Mouse (Mus musculus): ENCODE results near the gene Tspan12. TPM values are rescaled to one million over a fixed set of nuclear protein-coding genes. Genes with fewer than 3 reads are reported as not detected.
"Not testable (repeated sequence)": the region's sequence is repeated elsewhere in the genome, so short reads cannot be mapped to it uniquely, and the experiment has no call there.

Tspan12 gene
- total RNA-seq (2017): not detected in 3 replicates

DNA sequence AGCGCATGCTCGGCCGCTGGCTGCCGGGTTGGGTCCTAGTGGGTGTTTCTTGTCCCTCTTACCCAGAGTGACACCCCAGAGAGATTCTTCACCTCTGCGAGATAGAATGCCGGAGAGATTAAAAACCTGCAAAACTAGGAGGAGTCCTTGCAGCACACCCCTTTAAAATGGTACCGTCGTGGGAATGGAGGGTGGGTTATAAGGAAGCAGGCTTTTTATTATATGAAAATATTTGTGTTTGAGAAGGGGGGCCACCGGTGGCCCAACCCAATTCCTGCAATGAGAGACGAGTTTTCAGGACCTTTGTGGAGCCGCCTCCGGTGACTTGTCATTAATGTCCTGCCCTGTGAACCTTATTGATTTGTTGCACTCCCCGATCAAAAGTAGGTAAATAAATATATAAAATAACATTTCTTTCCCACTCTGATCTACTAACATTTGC lies at the start of gene Tspan12:
TSS of gene Tspan12 (minus strand) at position 172 of the 442 bp plus-strand sequence.
- no peak for ATAC-seq (replicated peaks; ENCODE audit: insufficient number of reproducible peaks, low FRiP score, low TSS enrichment, poor library complexity, severe bottlenecking)

DNA sequence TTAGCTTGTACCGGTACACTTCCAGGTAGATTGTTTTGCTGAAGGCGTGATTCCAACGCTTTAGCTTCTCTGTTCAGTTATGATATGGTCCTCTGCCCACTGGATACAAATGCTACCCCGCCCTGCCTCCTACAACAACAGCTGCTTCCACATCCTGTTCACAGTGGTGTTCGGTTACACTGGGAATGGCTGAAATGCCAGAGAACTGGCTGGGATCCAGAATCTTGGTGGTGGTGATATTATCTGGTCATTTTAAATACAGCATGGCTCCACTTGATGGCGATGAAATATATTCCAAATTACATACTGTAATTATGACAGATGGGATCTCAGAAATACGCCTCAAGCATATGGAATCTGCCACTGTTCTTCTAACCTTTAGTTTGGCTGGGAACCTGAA lies 42.1 kb upstream of the Tspan12 start:
- ATAC-seq (replicated peaks; ENCODE audit: insufficient number of reproducible peaks, low FRiP score, low TSS enrichment, poor library complexity, severe bottlenecking): no peak

DNA sequence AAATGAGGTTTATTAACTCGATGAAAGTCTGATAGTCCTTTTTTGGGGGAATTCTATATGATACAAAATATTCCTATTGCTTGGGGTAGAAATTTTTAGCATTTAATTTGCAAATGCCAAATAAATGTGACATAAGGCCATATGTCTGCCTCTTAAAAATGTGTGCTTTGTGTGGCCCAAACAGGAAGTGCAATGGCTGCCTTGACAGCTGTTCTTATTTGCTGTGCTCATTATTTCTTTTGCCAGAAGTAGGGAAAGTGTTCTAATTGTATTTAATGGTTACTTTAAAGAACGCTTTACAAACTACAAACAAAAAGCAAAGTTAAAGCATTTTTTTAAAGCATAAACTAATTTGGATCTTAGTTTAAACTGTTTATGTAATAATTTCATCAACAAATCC lies 36.8 kb upstream of the Tspan12 start:
- no peak for ATAC-seq (replicated peaks; ENCODE audit: insufficient number of reproducible peaks, low FRiP score, low TSS enrichment, poor library complexity, severe bottlenecking)

- not testable (repeated sequence) for ATAC-seq (replicated peaks; ENCODE audit: insufficient number of reproducible peaks, low FRiP score, low TSS enrichment, poor library complexity, severe bottlenecking)
Observed at GRCm38 (mm10) chr6:21887971-21888370, 35.7 kb upstream of the Tspan12 start.

- no peak for ATAC-seq (replicated peaks; ENCODE audit: insufficient number of reproducible peaks, low FRiP score, low TSS enrichment, poor library complexity, severe bottlenecking)
Observed at GRCm38 (mm10) chr6:21879496-21879895, 27.2 kb upstream of the Tspan12 start.

DNA sequence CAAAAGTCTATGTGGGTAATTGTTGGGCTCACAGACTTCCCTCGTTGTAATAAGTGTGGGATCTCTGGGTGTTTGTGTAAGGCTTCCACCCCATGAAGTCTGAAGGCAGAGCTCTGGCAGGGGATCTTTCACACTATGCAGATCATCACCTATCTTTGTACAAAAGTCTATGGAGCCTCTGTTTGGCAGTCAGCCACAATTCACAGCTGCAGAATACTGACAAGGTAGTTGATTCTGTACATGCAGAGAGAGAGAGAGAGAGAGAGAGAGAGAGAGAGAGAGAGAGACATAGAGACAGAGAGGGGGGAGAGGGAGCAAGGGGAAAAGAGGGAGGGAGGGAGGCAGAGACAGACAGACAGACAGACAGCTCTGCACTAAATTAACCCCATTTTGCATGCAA lies 15.0 kb upstream of the Tspan12 start:
- no peak for ATAC-seq (replicated peaks; ENCODE audit: insufficient number of reproducible peaks, low FRiP score, low TSS enrichment, poor library complexity, severe bottlenecking)

DNA sequence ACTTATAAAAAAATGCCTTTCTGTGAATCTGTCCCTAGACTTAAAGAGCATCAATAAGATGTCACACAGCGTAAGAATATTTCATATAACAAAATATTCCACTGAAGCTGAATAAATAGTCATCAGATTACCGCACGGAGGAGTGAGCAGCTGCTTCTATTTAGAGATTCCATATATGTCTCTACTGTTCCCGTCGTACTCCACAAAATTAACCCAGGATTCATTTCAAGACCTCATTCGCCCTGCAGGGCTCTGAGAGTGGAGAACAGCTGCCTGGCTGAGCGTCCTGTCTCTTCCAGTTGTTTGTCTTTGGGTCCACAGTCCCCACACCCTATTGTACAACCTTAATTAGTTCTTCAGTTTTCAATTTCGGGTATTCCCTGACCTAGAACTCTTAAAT lies 11.9 kb upstream of the Tspan12 start:
- no peak for ATAC-seq (replicated peaks; ENCODE audit: insufficient number of reproducible peaks, low FRiP score, low TSS enrichment, poor library complexity, severe bottlenecking)

DNA sequence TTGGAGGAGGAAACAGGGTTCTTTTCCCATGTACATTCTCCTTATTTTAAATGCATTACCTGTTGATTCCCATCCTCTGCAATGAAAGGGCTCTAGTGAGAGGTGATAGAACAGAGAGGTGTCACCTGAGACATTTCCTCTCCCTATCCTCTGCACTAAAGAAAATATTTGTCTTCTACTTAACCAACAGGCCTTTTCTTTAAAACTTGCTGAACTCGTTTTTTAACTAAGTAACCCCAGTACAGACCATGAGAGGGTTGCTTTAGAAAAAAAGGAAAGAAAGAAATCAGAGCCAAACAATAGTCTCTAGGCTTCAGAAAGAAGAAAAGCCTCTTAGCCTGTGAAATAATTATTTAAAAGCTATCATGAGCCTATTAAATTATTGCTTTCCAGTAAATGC lies 11.2 kb upstream of the Tspan12 start:
- ATAC-seq (replicated peaks; ENCODE audit: insufficient number of reproducible peaks, low FRiP score, low TSS enrichment, poor library complexity, severe bottlenecking): no peak

DNA sequence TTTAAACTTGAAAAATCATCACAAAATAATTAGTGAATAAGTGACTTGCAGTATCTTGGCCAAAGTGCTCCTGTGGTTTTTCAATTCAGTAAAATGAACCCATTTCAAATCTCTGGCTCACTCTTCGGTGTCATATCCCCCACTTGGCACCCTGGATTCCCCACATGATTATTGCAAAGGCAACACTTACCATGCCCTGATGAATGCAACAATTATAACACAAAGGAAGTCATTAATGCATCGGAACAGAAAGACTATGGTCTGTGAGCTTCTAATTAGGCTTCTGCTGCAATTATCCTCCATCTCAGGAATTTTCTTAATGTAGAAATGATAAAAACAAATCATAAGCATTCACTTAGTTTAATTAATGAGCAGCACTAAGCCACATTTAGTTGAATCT lies 9.0 kb upstream of the Tspan12 start:
- no peak for ATAC-seq (replicated peaks; ENCODE audit: insufficient number of reproducible peaks, low FRiP score, low TSS enrichment, poor library complexity, severe bottlenecking)

DNA sequence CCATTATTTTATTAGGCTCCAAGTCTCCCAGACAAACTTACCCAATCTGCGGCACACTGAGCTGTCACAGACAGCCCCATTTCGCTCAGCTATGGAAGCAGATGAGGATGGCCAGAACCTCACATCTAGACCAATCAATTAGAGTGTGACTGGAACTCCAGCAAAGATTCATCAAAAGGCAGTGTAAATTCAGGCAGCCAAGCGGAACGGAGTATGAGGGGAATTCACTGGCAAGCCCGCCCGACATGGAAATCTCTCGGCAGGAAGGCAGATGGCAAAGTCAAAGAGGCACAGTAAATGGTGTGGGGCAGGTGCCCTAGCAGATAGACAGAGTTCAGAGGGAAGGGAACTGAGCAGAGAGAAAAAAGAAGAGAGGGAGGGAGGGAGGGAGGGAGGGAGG lies 5.5 kb upstream of the Tspan12 start:
- ATAC-seq (replicated peaks; ENCODE audit: insufficient number of reproducible peaks, low FRiP score, low TSS enrichment, poor library complexity, severe bottlenecking): no peak

- ATAC-seq (replicated peaks; ENCODE audit: insufficient number of reproducible peaks, low FRiP score, low TSS enrichment, poor library complexity, severe bottlenecking): no peak
Observed at GRCm38 (mm10) chr6:21855921-21856320, 3.6 kb upstream of the Tspan12 start.

GRCm38 (mm10) chr6:21853342-21853741 lies 1.0 kb upstream of the Tspan12 start:
- no peak for ATAC-seq (replicated peaks; ENCODE audit: insufficient number of reproducible peaks, low FRiP score, low TSS enrichment, poor library complexity, severe bottlenecking)

- no peak for ATAC-seq (replicated peaks; ENCODE audit: insufficient number of reproducible peaks, low FRiP score, low TSS enrichment, poor library complexity, severe bottlenecking)
Observed at GRCm38 (mm10) chr6:21851596-21852343, 545 bp downstream of the Tspan12 start.

DNA sequence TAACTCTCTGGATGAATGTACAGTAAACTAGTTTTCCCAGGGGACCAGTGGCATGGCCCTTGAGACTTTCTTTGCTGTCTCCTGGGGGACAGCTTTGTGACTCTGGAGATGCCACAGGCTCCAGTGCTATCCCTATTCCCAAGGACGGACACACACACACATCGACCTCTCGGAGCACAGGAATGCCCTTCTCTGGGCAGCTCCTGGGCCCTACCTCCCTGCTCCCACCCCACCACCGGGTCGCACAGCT lies 1.0 kb downstream of the Tspan12 start:
- no peak for ATAC-seq (replicated peaks; ENCODE audit: insufficient number of reproducible peaks, low FRiP score, low TSS enrichment, poor library complexity, severe bottlenecking)

DNA sequence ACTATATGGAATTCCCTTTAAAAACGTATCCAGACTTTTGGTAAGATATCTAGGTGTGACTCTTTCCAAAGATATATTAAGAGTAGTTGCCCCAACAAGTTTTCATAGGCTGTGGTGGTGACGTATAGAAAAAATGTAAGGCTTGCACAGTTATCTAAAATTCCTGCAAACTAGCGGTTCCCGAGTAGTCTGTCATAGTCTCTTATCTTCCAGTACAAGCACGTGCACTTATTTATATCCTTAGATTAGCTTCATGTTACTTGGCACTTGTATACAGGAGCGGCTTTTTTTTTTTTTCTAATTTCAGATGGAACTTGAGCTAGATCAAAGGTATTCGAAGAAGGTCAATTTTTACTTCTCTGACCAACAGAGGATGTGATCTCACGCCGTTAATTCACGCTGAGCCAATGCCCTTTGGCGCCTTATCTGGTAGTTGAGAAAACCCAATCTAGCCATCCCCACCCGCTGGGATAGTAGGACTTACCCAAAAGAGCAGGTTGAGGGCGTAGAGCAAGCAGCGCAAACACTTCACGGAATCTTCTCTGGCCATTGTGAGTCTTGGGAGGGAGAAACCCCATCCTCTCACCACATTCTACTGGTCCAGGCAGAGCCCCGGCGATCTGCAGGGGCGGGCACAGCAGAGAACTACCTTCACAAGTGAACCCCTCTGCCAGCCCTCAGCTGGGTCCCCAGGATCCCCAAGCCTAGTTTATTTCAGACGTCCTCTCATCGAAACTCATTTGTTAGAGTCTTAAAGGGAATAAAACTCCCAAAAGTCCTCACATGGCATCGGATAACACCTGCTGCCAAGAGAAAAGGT lies 1.6 kb downstream of the Tspan12 start:
- ATAC-seq (replicated peaks; ENCODE audit: insufficient number of reproducible peaks, low FRiP score, low TSS enrichment, poor library complexity, severe bottlenecking): no peak

GRCm38 (mm10) chr6:21848808-21849207 lies 3.5 kb downstream of the Tspan12 start:
- no peak for ATAC-seq (replicated peaks; ENCODE audit: insufficient number of reproducible peaks, low FRiP score, low TSS enrichment, poor library complexity, severe bottlenecking)

- no peak for ATAC-seq (replicated peaks; ENCODE audit: insufficient number of reproducible peaks, low FRiP score, low TSS enrichment, poor library complexity, severe bottlenecking)
Observed at GRCm38 (mm10) chr6:21839976-21840775, 12.1 kb downstream of the Tspan12 start.

DNA sequence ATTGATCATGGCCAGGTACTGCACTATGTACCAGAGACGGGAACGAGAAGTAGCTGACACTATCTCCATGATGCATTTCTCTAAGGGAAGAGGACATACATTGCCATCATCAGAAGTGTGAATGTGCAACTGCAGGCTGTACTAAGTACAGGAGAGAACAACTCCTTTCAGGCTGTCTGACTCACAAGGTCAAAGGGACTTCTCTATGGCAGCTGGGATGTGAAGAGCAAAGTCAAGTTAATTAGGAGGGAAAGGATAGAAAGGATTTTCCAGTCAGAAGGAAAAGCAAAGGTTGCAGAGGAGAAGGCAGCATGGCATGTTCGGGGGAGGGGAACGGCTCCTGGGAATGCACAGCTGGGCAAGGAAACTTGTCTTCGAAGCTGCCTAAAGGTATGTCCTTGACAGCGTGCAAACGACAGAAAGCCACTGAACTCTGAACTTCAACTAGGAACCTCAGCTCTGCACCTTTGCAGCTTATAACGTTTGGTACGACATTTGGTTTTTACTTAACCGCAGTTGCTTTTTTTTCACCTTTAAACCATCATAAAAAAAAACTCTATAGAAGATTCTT lies 13.0 kb downstream of the Tspan12 start:
- ATAC-seq (replicated peaks; ENCODE audit: insufficient number of reproducible peaks, low FRiP score, low TSS enrichment, poor library complexity, severe bottlenecking): no peak

- ATAC-seq (replicated peaks; ENCODE audit: insufficient number of reproducible peaks, low FRiP score, low TSS enrichment, poor library complexity, severe bottlenecking): no peak
Observed at GRCm38 (mm10) chr6:21833531-21833930, 18.8 kb downstream of the Tspan12 start.
